Mouse (Mus musculus): Measurements from ENCODE around the gene Ppp1r15b. TPM values are rescaled to one million over a fixed set of nuclear protein-coding genes. Genes with fewer than 3 reads are reported as not detected.

Gene Ppp1r15b
- total and polyA plus RNA-seq, 3 experiments, result 33.1 to 47.6 (median 47.5) TPM

GRCm38 (mm10) chr1:133131561-133131905, 590 bp downstream of the Ppp1r15b start:
- dilution Hi-C loops (cut with MboI; ENCODE audit: extremely low pct_ligation_motif_present, extremely low pct_unique_long_range_greater_than_20kb, low sequenced_read_pairs), result no loop called here
- H3K79me2 ChIP-seq (replicated peaks; ENCODE audit: control insufficient read depth, extremely low read depth, insufficient read depth, poor library complexity, severe bottlenecking), result peaks cover 53% of the 10 kb centered on the region
- DNase-seq (ENCODE audit: extremely low read depth), result no peak
- peak overlapping the region; percentile 91 for H3K9ac ChIP-seq (ENCODE audit: insufficient read depth, low read depth)
- TF ChIP-seq IRF4 (IDR thresholded peaks at IDR 0.05; ENCODE audit: low read depth, low read length), result no peak
- TF ChIP-seq UBTF (IDR thresholded peaks at IDR 0.05; ENCODE audit: low read depth, low read length), result 0 out of 2 replicates have a peak, but pooled peaks have one; percentile 24
- no peak for TF ChIP-seq ETS1 (conservative IDR thresholded peaks at IDR 0.05; ENCODE audit: low read depth, low read length)
- H3K36me3 ChIP-seq (replicated peaks in 1 of 2; ENCODE audit: control insufficient read depth in 1 of 2, insufficient read depth in 1 of 2, low read length in 1 of 2), result peaks cover 27 to 33% of the 10 kb centered on the region in 2 experiments
- in situ Hi-C loops (cut with MboI; ENCODE audit: low pct_ligation_motif_present, low pct_unique_long_range_greater_than_20kb, low sequenced_read_pairs), result no loop called here
- peak overlapping the region; percentile 92 for H3K27ac ChIP-seq (ENCODE audit: insufficient read depth, low read depth)
- peak overlapping the region; percentile 94 to 99 (median 98) for H3K4me3 ChIP-seq (replicated peaks in 1 of 3; ENCODE audit: low read depth in 2 of 3, low read length in 2 of 3, poor library complexity in 1 of 3)
- H3K27me3 ChIP-seq (replicated peaks), result no peaks in the 10 kb centered on the region
- peaks cover 0 to 11% of the 10 kb centered on the region in 2 experiments; a peak in 2 of 4 replicates for H3K4me1 ChIP-seq (ENCODE audit: control insufficient read depth in 1 of 2, insufficient read depth in 2 of 2)
- no peaks in the 10 kb centered on the region for H3K9me3 ChIP-seq (replicated peaks; ENCODE audit: low read length)
- H3K4me2 ChIP-seq (ENCODE audit: insufficient read depth, low read depth, poor library complexity, severe bottlenecking), result no peak overlapping the region

GRCm38 (mm10) chr1:133131936-133132335, 993 bp downstream of the Ppp1r15b start:
- Histone ChIP-seq H3K27ac (ENCODE audit: insufficient read depth, low read depth) (peak overlapping the region; percentile 92), H3K27me3 (replicated peaks) (no peaks in the 10 kb centered on the region), H3K36me3 (replicated peaks in 1 of 2; ENCODE audit: control insufficient read depth in 1 of 2, insufficient read depth in 1 of 2, low read length in 1 of 2) (peaks cover 31 to 37% of the 10 kb centered on the region in 2 experiments), H3K4me3 (replicated peaks in 1 of 3; ENCODE audit: low read depth in 2 of 3, low read length in 2 of 3, poor library complexity in 1 of 3) (peak overlapping the region; percentile 94 to 99 (median 98)), H3K4me1 (ENCODE audit: control insufficient read depth in 1 of 2, insufficient read depth in 2 of 2) (peaks cover under 1 to 15% of the 10 kb centered on the region in 2 experiments; a peak in 2 of 4 replicates), H3K79me2 (replicated peaks; ENCODE audit: control insufficient read depth, extremely low read depth, insufficient read depth, poor library complexity, severe bottlenecking) (peaks cover 57% of the 10 kb centered on the region), H3K4me2 (ENCODE audit: insufficient read depth, low read depth, poor library complexity, severe bottlenecking) (peak overlapping the region; percentile 91; the same call in 1 of the 2 replicates), H3K9ac (ENCODE audit: insufficient read depth, low read depth) (peak overlapping the region; percentile 91), H3K9me3 (replicated peaks; ENCODE audit: low read length) (no peaks in the 10 kb centered on the region)
- in situ Hi-C loops (cut with MboI; ENCODE audit: low pct_ligation_motif_present, low pct_unique_long_range_greater_than_20kb, low sequenced_read_pairs) (no loop called here), dilution Hi-C loops (cut with MboI; ENCODE audit: extremely low pct_ligation_motif_present, extremely low pct_unique_long_range_greater_than_20kb, low sequenced_read_pairs) (no loop called here)
- TF ChIP-seq NRF1 (IDR thresholded peaks at IDR 0.05; ENCODE audit: low read depth, low read length), result no peak
- TF ChIP-seq IRF4 (IDR thresholded peaks at IDR 0.05; ENCODE audit: low read depth, low read length), result no peak
- TF ChIP-seq TCF12 (IDR thresholded peaks at IDR 0.05; ENCODE audit: low read depth, low read length), result 0 out of 2 replicates have a peak, but pooled peaks have one; percentile 5
- TF ChIP-seq POLR2AphosphoS2 (IDR thresholded peaks at IDR 0.05; ENCODE audit: low read depth, low read length), result no peak
- no peak for DNase-seq (ENCODE audit: extremely low read depth)

GRCm38 (mm10) chr1:133132388-133133326, 1.7 kb downstream of the Ppp1r15b start:
- DNase-seq (ENCODE audit: extremely low read depth), result no peak
- Histone ChIP-seq H3K4me2 (ENCODE audit: insufficient read depth, low read depth, poor library complexity, severe bottlenecking) (peak overlapping the region; percentile 91), H3K79me2 (replicated peaks; ENCODE audit: control insufficient read depth, extremely low read depth, insufficient read depth, poor library complexity, severe bottlenecking) (peaks cover 65% of the 10 kb centered on the region), H3K36me3 (replicated peaks in 1 of 2; ENCODE audit: control insufficient read depth in 1 of 2, insufficient read depth in 1 of 2, low read length in 1 of 2) (peaks cover 38 to 44% of the 10 kb centered on the region in 2 experiments), H3K27me3 (replicated peaks) (no peaks in the 10 kb centered on the region), H3K4me3 (replicated peaks in 1 of 3; ENCODE audit: low read depth in 2 of 3, low read length in 2 of 3, poor library complexity in 1 of 3) (peak overlapping the region; percentile 94 to 99 (median 98)), H3K9ac (ENCODE audit: insufficient read depth, low read depth) (peak overlapping the region; percentile 91), H3K27ac (ENCODE audit: insufficient read depth, low read depth) (no peak overlapping the region), H3K9me3 (replicated peaks; ENCODE audit: low read length) (no peaks in the 10 kb centered on the region), H3K4me1 (ENCODE audit: control insufficient read depth in 1 of 2, insufficient read depth in 2 of 2) (peaks cover 4 to 22% of the 10 kb centered on the region in 2 experiments; a peak in 3 of 4 replicates)
- TF ChIP-seq CHD1 (IDR thresholded peaks at IDR 0.05; ENCODE audit: low read depth, low read length) (peak; percentile 55; the same call in 1 of the 2 replicates), SIN3A (IDR thresholded peaks at IDR 0.05; ENCODE audit: low read length) (peak; percentile 6), ZKSCAN1 (IDR thresholded peaks at IDR 0.05; ENCODE audit: borderline replicate concordance, low read depth, low read length) (no peak)
- dilution Hi-C loops (cut with MboI; ENCODE audit: extremely low pct_ligation_motif_present, extremely low pct_unique_long_range_greater_than_20kb, low sequenced_read_pairs) (no loop called here), in situ Hi-C loops (cut with MboI; ENCODE audit: low pct_ligation_motif_present, low pct_unique_long_range_greater_than_20kb, low sequenced_read_pairs) (no loop called here)

Data from CH12.LX (cell line).